Mouse (Mus musculus) forebrain, embryonic 11.5 days (tissue): ENCODE measurements around the gene Repin1. TPM values are rescaled to one million over a fixed set of nuclear protein-coding genes. Genes with fewer than 3 reads are reported as not detected.
A peak's percentile ranks its signal among the peaks of the same experiment; 100 is the strongest.

ENCODE experiments used
- ATAC-seq: fragments of 200-750 bp; cut with Nextera tagmentation; replicated peaks from 2 replicates; pipeline ENCODE4 v1.8.0; 2017; ENCODE audit warnings: moderate TSS enrichment; ENCODE audit not compliant: low FRiP score
- DNase-seq: peaks from one replicate; pipeline ENCODE4 v3.0.0-alpha.2; 2017; ENCODE audit warnings: low spot score
- H3K27ac ChIP-seq: fragments of 300-500 bp; sonication (generic); 2 replicates; pipeline ENCODE4 v1.5.1; 2014; ENCODE audit warnings: low read depth, low read length
- H3K27me3 ChIP-seq: fragments of 300-500 bp; sonication (generic); 2 replicates; pipeline ENCODE4 v1.6.1; 2014; ENCODE audit warnings: mild to moderate bottlenecking, low read length, mixed read lengths; ENCODE audit not compliant: control insufficient read depth, insufficient read depth
- H3K36me3 ChIP-seq: fragments of 300-500 bp; sonication (generic); 2 replicates; pipeline ENCODE4 v1.6.1; 2014; ENCODE audit warnings: mild to moderate bottlenecking, low read length, moderate library complexity, mixed read lengths; ENCODE audit not compliant: control insufficient read depth, insufficient read depth
- H3K4me1 ChIP-seq: fragments of 300-500 bp; sonication (generic); replicated peaks from 2 replicates; pipeline ENCODE4 v1.6.1; 2014; ENCODE audit warnings: low read length, mixed read lengths; ENCODE audit not compliant: control insufficient read depth, insufficient read depth
- H3K4me2 ChIP-seq: fragments of 300-500 bp; sonication (generic); 2 replicates; pipeline ENCODE4 v1.6.1; 2014; ENCODE audit warnings: low read depth, mild to moderate bottlenecking, low read length, moderate library complexity, mixed read lengths; ENCODE audit not compliant: severe bottlenecking
- H3K4me3 ChIP-seq: fragments of 300-500 bp; sonication (generic); 2 replicates; pipeline ENCODE4 v1.5.1; 2014; ENCODE audit warnings: low read depth, low read length
- H3K9ac ChIP-seq: fragments of 300-500 bp; sonication (generic); 2 replicates; pipeline ENCODE4 v1.6.1; 2014; ENCODE audit warnings: low read length
- H3K9me3 ChIP-seq: fragments of 300-500 bp; sonication (generic); 2 replicates; pipeline ENCODE4 v1.6.1; 2016; ENCODE audit warnings: low read length, mixed read lengths; ENCODE audit not compliant: control insufficient read depth
- WGBS: fragments of 180-500 bp; shearing (Covaris S2); extraction: QIAGEN DNeasy Blood & Tissue Kit; methylation state at CpG from one replicate; pipeline ENCODE4 v1.1.7; 2014; 5-methylcytosine and 5-hydroxymethylcytosine counted together
- polyA plus RNA-seq: library from polyadenylated mRNA; unstranded; fragments of >200 nt; fragmentation: Nextera tagmentation; extraction: Ambion mirVana; gene quantifications from 2 replicates; pipeline ENCODE4 v1.2.1, GENCODE M21; 2014

The Repin1 gene
- polyA plus RNA-seq, 1 experiment from 2014 or later: 50.2 TPM

- H3K4me1 ChIP-seq: peaks cover 4% of the 10 kb centered on the region; the same call in 1 of the 2 replicates
- H3K9me3 ChIP-seq: no peaks in the 10 kb centered on the region
- peak; percentile 61 for DNase-seq
- peak overlapping the region; percentile 81 for H3K9ac ChIP-seq
- H3K27ac ChIP-seq: peak overlapping the region; percentile 92
- peak overlapping the region; percentile 85 for H3K4me2 ChIP-seq
- H3K4me3 ChIP-seq: peak overlapping the region; percentile 40
- H3K36me3 ChIP-seq: no peaks in the 10 kb centered on the region
- H3K27me3 ChIP-seq: no peaks in the 10 kb centered on the region
- ATAC-seq: peak; percentile 83
- WGBS: 30% methylated on average over 14 of the region's 14 CpGs
Observed at GRCm38 (mm10) chr6:48555104-48555890, 38.4 kb upstream of the Repin1 start.

GRCm38 (mm10) chr6:48555956-48556355 is 37.7 kb upstream of the Repin1 start:
- no peak overlapping the region for H3K4me3 ChIP-seq
- H3K4me2 ChIP-seq: no peak overlapping the region
- peaks cover 4% of the 10 kb centered on the region; the same call in 1 of the 2 replicates for H3K4me1 ChIP-seq
- H3K36me3 ChIP-seq: no peaks in the 10 kb centered on the region
- ATAC-seq: no peak
- 95% methylated on average over 3 of the region's 3 CpGs for WGBS
- H3K9ac ChIP-seq: no peak overlapping the region
- H3K27me3 ChIP-seq: no peaks in the 10 kb centered on the region
- H3K9me3 ChIP-seq: no peaks in the 10 kb centered on the region
- no peak for DNase-seq
- H3K27ac ChIP-seq: no peak overlapping the region

- Histone ChIP-seq H3K4me1 (no peaks in the 10 kb centered on the region), H3K4me2 (no peak overlapping the region), H3K27me3 (no peaks in the 10 kb centered on the region), H3K36me3 (no peaks in the 10 kb centered on the region; the same call in 1 of the 2 replicates), H3K9me3 (no peaks in the 10 kb centered on the region), H3K9ac (no peak overlapping the region), H3K27ac (no peak overlapping the region), H3K4me3 (no peak overlapping the region)
- 96% methylated on average over 4 of the region's 4 CpGs for WGBS
- ATAC-seq (no peak), DNase-seq (no peak)
Observed at GRCm38 (mm10) chr6:48565693-48566310, 27.9 kb upstream of the Repin1 start.

GRCm38 (mm10) chr6:48566312-48566711 is 27.4 kb upstream of the Repin1 start:
- no peak overlapping the region for H3K4me2 ChIP-seq
- H3K36me3 ChIP-seq: no peaks in the 10 kb centered on the region; the same call in 1 of the 2 replicates
- no peaks in the 10 kb centered on the region for H3K4me1 ChIP-seq
- H3K4me3 ChIP-seq: no peak overlapping the region
- H3K27me3 ChIP-seq: no peaks in the 10 kb centered on the region
- no peak overlapping the region for H3K27ac ChIP-seq
- no peak for ATAC-seq
- 79% methylated on average over 5 of the region's 5 CpGs for WGBS
- no peak for DNase-seq
- H3K9me3 ChIP-seq: no peaks in the 10 kb centered on the region
- H3K9ac ChIP-seq: no peak overlapping the region

- H3K4me3 ChIP-seq: no peak overlapping the region
- no peaks in the 10 kb centered on the region for H3K27me3 ChIP-seq
- H3K36me3 ChIP-seq: no peaks in the 10 kb centered on the region; the same call in 1 of the 2 replicates
- no peak overlapping the region for H3K9ac ChIP-seq
- H3K27ac ChIP-seq: no peak overlapping the region
- whole genome bisulfite sequencing: 93% methylated on average over 21 of the region's 21 CpGs
- DNase-seq: no peak
- H3K9me3 ChIP-seq: no peaks in the 10 kb centered on the region
- no peak overlapping the region for H3K4me2 ChIP-seq
- no peak for ATAC-seq
- H3K4me1 ChIP-seq: no peaks in the 10 kb centered on the region
Observed at GRCm38 (mm10) chr6:48568036-48568984, 25.4 kb upstream of the Repin1 start.

GRCm38 (mm10) chr6:48569065-48569807 is 24.4 kb upstream of the Repin1 start:
- WGBS: 89% methylated on average over 8 of the region's 8 CpGs
- Histone ChIP-seq H3K9me3 (no peaks in the 10 kb centered on the region), H3K27ac (no peak overlapping the region), H3K9ac (no peak overlapping the region), H3K27me3 (no peaks in the 10 kb centered on the region), H3K4me3 (no peak overlapping the region), H3K36me3 (no peaks in the 10 kb centered on the region; the same call in 1 of the 2 replicates), H3K4me2 (no peak overlapping the region), H3K4me1 (no peaks in the 10 kb centered on the region)
- DNase-seq: no peak
- no peak for ATAC-seq

GRCm38 (mm10) chr6:48572014-48572413 is 21.7 kb upstream of the Repin1 start:
- no peak overlapping the region for H3K9ac ChIP-seq
- H3K4me3 ChIP-seq: no peak overlapping the region
- 91% methylated on average over 5 of the region's 5 CpGs for whole genome bisulfite sequencing
- DNase-seq (no peak), ATAC-seq (no peak)
- H3K4me2 ChIP-seq: no peak overlapping the region
- no peaks in the 10 kb centered on the region for H3K9me3 ChIP-seq
- H3K36me3 ChIP-seq: no peaks in the 10 kb centered on the region
- no peaks in the 10 kb centered on the region for H3K27me3 ChIP-seq
- H3K27ac ChIP-seq: no peak overlapping the region
- H3K4me1 ChIP-seq: no peaks in the 10 kb centered on the region
